Mouse (Mus musculus): Measurements from ENCODE around the gene Aak1. TPM values are rescaled to one million over a fixed set of nuclear protein-coding genes. Genes with fewer than 3 reads are reported as not detected.

Aak1 gene
- polyA plus RNA-seq, 1 experiment from 2014 or later: 23.3 TPM

DNA sequence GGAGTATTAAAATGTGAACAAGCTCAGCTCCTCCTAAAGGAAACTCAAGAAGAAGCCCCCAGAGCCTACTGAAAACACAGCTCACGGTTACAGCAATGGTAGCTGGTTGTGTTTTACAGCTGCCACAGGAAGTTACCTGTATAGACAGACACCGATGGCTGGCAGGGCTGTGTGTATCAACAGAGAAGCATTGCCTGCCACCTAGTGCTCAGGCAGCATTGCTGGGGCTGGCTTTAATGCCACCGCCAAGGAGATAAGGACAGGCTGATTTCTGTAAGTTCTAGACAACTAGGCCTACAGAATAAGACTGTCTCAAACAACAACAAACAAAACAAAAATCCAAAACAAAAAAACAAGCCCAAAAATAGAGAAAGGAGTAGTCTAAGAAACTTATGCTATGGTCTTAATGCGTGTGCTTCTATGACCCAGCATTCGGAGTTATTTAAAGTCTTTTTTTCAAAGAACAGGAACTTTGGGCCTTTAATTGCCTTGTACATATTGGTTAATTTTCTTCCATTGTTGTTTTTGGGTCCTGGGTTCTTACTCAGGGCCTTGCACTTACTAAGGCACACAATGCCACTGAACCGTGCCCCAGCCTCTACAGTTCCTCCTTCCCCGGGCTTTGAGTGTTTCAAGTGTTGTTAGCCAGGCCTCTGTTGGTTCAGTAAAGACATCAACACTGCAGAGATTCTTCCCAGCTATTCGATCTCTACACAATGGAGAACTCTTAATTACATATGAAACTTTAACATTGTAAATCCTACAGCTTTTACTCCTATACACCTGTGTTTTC, 136.2 kb downstream of the Aak1 start:
- Histone ChIP-seq H3K4me1 (ENCODE audit: control insufficient read depth in 2 of 2, insufficient read depth in 2 of 2, low read length in 2 of 2) (peaks cover 13 to 34% of the 10 kb centered on the region in 2 experiments), H3K4me3 (ENCODE audit: control insufficient read depth in 1 of 2, insufficient read depth in 1 of 2, low read depth in 1 of 2, low read length in 2 of 2) (no peak overlapping the region), H3K36me3 (ENCODE audit: control insufficient read depth, insufficient read depth, low read length) (peaks cover 46% of the 10 kb centered on the region), H3K27me3 (ENCODE audit: control insufficient read depth, insufficient read depth, low read length) (no peaks in the 10 kb centered on the region), H3K9me3 (ENCODE audit: control insufficient read depth, low read length) (no peaks in the 10 kb centered on the region), H3K9ac (ENCODE audit: low read length) (no peak overlapping the region), H3K27ac (replicated peaks in 1 of 2; ENCODE audit: control insufficient read depth in 1 of 2, insufficient read depth in 1 of 2, low read depth in 2 of 2, low read length in 2 of 2) (no peak overlapping the region), H3K4me2 (ENCODE audit: low read length) (no peak overlapping the region)
- WGBS: 72% methylated on average over 8 of the region's 8 CpGs
- no peak for ATAC-seq (ENCODE audit: insufficient number of reproducible peaks, insufficient read depth, low FRiP score, low read depth)

DNA sequence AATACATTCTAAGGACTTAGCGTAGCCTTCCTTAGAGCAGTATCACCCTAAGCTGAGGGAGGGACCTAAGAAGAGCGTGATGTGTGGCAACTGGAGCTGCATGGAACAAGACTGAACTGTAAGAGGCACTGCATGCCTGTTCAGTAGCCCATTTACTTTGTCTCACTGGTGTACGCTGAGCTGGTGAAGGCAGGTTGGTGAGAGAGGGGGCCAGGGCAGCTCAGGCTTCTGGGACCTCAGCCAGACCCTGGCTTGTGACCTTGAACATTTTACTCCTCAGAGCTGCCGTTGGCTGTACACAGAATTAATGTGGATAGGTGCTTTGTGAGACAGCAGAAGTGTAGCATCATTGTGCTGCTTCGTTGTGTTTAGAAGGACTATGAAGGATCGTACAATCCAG, 140.3 kb downstream of the Aak1 start:
- ATAC-seq (ENCODE audit: insufficient number of reproducible peaks, insufficient read depth, low FRiP score, low read depth): peak; percentile 79
- H3K4me1 ChIP-seq (ENCODE audit: control insufficient read depth in 2 of 2, insufficient read depth in 2 of 2, low read length in 2 of 2): peaks cover 20 to 60% of the 10 kb centered on the region in 2 experiments
- 37% methylated on average over 6 of the region's 6 CpGs for WGBS

DNA sequence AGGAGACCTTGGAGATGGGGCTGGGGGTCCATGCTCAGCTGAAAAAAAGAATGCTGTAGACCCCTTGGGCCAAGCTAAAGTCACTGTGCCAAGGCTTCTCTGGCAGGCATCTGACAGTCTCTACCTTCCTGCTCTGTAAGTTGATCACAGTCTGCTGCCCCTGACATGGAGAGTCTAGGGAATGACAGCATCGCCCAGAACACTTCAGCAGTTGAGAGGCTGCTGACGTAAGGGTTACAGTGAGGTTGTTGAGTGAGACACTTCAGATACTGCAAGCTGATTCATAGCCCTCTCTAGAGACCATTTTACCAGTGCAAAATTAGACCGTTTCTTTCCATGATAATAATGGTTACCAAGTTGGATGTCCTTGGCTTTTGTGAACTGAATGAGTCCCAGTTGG, 141.7 kb downstream of the Aak1 start:
- Histone ChIP-seq H3K36me3 (ENCODE audit: control insufficient read depth, insufficient read depth, low read length) (peaks cover 22% of the 10 kb centered on the region), H3K9me3 (ENCODE audit: control insufficient read depth, low read length) (no peaks in the 10 kb centered on the region), H3K27ac (replicated peaks in 1 of 2; ENCODE audit: control insufficient read depth in 1 of 2, insufficient read depth in 1 of 2, low read depth in 2 of 2, low read length in 2 of 2) (peak overlapping the region; percentile 87 to 92), H3K4me2 (ENCODE audit: low read length) (peak overlapping the region; percentile 16), H3K27me3 (ENCODE audit: control insufficient read depth, insufficient read depth, low read length) (no peaks in the 10 kb centered on the region), H3K9ac (ENCODE audit: low read length) (no peak overlapping the region), H3K4me3 (ENCODE audit: control insufficient read depth in 1 of 2, insufficient read depth in 1 of 2, low read depth in 1 of 2, low read length in 2 of 2) (no peak overlapping the region), H3K4me1 (ENCODE audit: control insufficient read depth in 2 of 2, insufficient read depth in 2 of 2, low read length in 2 of 2) (peaks cover 22 to 62% of the 10 kb centered on the region in 2 experiments)
- ATAC-seq (ENCODE audit: insufficient number of reproducible peaks, insufficient read depth, low FRiP score, low read depth): peak; percentile 85
- WGBS: 28% methylated on average over 3 of the region's 3 CpGs

More for the DNA sequence above, 140.3 kb downstream of the Aak1 start:
- Histone ChIP-seq H3K4me2 (ENCODE audit: low read length) (peak overlapping the region; percentile 23; the same call in 1 of the 2 replicates), H3K36me3 (ENCODE audit: control insufficient read depth, insufficient read depth, low read length) (peaks cover 18% of the 10 kb centered on the region), H3K27me3 (ENCODE audit: control insufficient read depth, insufficient read depth, low read length) (no peaks in the 10 kb centered on the region), H3K9ac (ENCODE audit: low read length) (peak overlapping the region; percentile 34; the same call in 1 of the 2 replicates), H3K9me3 (ENCODE audit: control insufficient read depth, low read length) (no peaks in the 10 kb centered on the region), H3K4me3 (ENCODE audit: control insufficient read depth in 1 of 2, insufficient read depth in 1 of 2, low read depth in 1 of 2, low read length in 2 of 2) (no peak overlapping the region), H3K27ac (replicated peaks in 1 of 2; ENCODE audit: control insufficient read depth in 1 of 2, insufficient read depth in 1 of 2, low read depth in 2 of 2, low read length in 2 of 2) (peak overlapping the region; percentile 75 to 85)

DNA sequence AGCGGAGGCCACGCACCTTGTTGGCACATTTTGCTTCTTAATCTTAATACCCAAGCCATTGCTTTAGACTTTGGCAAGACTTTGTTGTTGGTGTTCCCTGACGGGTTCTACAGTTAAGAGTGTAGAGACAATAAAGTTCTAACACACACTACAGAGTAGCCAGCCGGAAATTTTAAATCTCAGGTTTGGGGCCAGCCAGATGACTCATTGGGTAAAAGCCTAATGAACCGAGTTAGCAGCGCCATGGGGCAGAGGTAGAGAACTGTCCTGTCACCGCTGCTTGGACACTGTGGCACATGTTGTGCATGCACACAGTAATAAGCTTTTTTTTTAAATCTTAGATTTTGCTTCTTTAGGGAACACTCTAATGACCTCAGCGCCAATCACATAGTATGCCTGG, 143.0 kb downstream of the Aak1 start:
- Histone ChIP-seq H3K27me3 (ENCODE audit: control insufficient read depth, insufficient read depth, low read length) (no peaks in the 10 kb centered on the region), H3K4me3 (ENCODE audit: control insufficient read depth in 1 of 2, insufficient read depth in 1 of 2, low read depth in 1 of 2, low read length in 2 of 2) (no peak overlapping the region), H3K9ac (ENCODE audit: low read length) (no peak overlapping the region), H3K9me3 (ENCODE audit: control insufficient read depth, low read length) (no peaks in the 10 kb centered on the region), H3K4me2 (ENCODE audit: low read length) (no peak overlapping the region), H3K4me1 (ENCODE audit: control insufficient read depth in 2 of 2, insufficient read depth in 2 of 2, low read length in 2 of 2) (peaks cover 25 to 55% of the 10 kb centered on the region in 2 experiments), H3K27ac (replicated peaks in 1 of 2; ENCODE audit: control insufficient read depth in 1 of 2, insufficient read depth in 1 of 2, low read depth in 2 of 2, low read length in 2 of 2) (no peak overlapping the region), H3K36me3 (ENCODE audit: control insufficient read depth, insufficient read depth, low read length) (peaks cover 21% of the 10 kb centered on the region)
- ATAC-seq (ENCODE audit: insufficient number of reproducible peaks, insufficient read depth, low FRiP score, low read depth): no peak
- WGBS: 95% methylated on average over 8 of the region's 8 CpGs

DNA sequence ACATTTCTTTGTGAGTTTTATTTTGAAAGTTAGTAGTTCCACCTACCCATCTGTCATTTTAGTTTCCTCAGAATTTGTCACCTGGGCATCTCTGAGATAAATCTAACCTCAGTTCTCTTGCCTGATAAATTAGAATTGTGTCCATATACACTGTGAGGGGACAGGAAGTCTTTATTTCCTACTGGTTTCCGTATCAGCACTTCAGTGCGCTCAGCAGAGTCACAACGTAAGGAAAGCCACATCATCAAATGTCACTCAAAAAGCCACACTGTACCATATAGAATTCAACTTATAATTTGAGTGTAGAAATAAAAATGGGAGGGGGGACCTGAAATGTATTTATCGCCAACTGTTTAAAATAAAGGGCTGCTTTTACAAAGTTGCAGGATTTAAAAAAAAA, 144.9 kb downstream of the Aak1 start:
- Histone ChIP-seq H3K4me1 (ENCODE audit: control insufficient read depth in 2 of 2, insufficient read depth in 2 of 2, low read length in 2 of 2) (peaks cover 16 to 37% of the 10 kb centered on the region in 2 experiments), H3K27me3 (ENCODE audit: control insufficient read depth, insufficient read depth, low read length) (no peaks in the 10 kb centered on the region), H3K4me3 (ENCODE audit: control insufficient read depth in 1 of 2, insufficient read depth in 1 of 2, low read depth in 1 of 2, low read length in 2 of 2) (no peak overlapping the region), H3K9ac (ENCODE audit: low read length) (no peak overlapping the region), H3K9me3 (ENCODE audit: control insufficient read depth, low read length) (no peaks in the 10 kb centered on the region), H3K27ac (replicated peaks in 1 of 2; ENCODE audit: control insufficient read depth in 1 of 2, insufficient read depth in 1 of 2, low read depth in 2 of 2, low read length in 2 of 2) (no peak overlapping the region), H3K4me2 (ENCODE audit: low read length) (no peak overlapping the region), H3K36me3 (ENCODE audit: control insufficient read depth, insufficient read depth, low read length) (peaks cover 35% of the 10 kb centered on the region)
- 80% methylated on average over 4 of the region's 4 CpGs for WGBS
- no peak for ATAC-seq (ENCODE audit: insufficient number of reproducible peaks, insufficient read depth, low FRiP score, low read depth)

DNA sequence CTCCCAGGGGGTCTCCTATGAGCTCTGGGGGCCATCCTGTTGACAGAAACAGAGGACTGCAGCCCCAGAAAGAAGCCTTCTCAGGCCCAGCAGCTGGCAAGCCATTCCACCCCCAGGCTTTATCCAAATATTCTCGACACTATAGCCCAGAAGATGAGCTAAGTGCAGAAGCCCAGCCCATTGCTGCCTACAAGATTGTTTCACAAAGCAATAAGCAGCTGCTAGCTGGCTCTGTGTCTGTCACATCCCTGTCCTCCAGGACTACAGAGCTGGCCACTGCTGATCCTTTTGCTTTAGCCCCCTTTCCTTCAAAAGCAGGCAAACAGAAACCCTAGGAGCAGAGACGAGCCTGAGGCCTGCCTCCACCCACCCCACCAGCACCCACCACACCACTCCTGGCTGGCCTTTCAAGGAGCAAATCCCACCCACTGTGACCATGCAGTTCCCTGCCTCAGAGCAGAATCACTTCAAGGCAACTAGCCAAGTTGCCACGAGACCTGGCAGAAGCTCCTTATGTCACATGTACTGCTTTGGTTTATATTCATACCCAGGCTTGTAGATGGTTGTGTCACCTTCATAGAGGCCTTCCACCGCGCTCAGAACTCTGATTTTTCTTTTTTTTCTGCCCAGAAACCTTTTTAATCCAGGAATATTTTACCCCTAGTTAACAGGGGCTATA, 147.5 kb downstream of the Aak1 start:
- H3K9me3 ChIP-seq (ENCODE audit: control insufficient read depth, low read length): no peaks in the 10 kb centered on the region
- no peak overlapping the region for H3K4me2 ChIP-seq (ENCODE audit: low read length)
- no peak overlapping the region for H3K9ac ChIP-seq (ENCODE audit: low read length)
- H3K4me3 ChIP-seq (ENCODE audit: control insufficient read depth in 1 of 2, insufficient read depth in 1 of 2, low read depth in 1 of 2, low read length in 2 of 2): no peak overlapping the region
- no peak for ATAC-seq (ENCODE audit: insufficient number of reproducible peaks, insufficient read depth, low FRiP score, low read depth)
- WGBS: 75% methylated on average over 5 of the region's 5 CpGs
- peaks cover 41% of the 10 kb centered on the region for H3K36me3 ChIP-seq (ENCODE audit: control insufficient read depth, insufficient read depth, low read length)
- H3K4me1 ChIP-seq (ENCODE audit: control insufficient read depth in 2 of 2, insufficient read depth in 2 of 2, low read length in 2 of 2): peaks cover 11 to 17% of the 10 kb centered on the region in 2 experiments
- H3K27ac ChIP-seq (replicated peaks in 1 of 2; ENCODE audit: control insufficient read depth in 1 of 2, insufficient read depth in 1 of 2, low read depth in 2 of 2, low read length in 2 of 2): no peak overlapping the region
- no peaks in the 10 kb centered on the region for H3K27me3 ChIP-seq (ENCODE audit: control insufficient read depth, insufficient read depth, low read length)

DNA sequence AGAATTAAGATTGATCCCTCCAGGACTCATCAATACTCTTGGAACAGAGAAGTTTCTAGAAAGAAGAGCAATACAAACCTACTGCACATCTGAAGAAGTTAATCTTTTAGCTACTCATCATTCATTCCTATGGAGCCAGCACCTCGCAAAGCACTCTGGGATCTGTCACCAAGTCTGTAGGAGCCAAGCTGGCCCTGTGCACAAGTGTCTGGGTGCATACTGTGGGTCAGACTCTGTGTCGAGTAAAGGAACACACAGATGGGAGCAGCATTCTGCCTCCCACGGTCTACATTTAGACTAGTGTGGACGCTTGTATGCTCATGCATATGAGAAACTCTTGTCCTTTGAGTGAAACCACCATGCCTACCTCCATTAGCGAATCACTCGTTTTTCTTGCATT, 148.0 kb downstream of the Aak1 start:
- 73% methylated on average over 6 of the region's 6 CpGs for WGBS
- no peak overlapping the region for H3K9ac ChIP-seq (ENCODE audit: low read length)
- H3K4me1 ChIP-seq (ENCODE audit: control insufficient read depth in 2 of 2, insufficient read depth in 2 of 2, low read length in 2 of 2): peaks cover 7 to 14% of the 10 kb centered on the region in 2 experiments
- no peak overlapping the region for H3K4me3 ChIP-seq (ENCODE audit: control insufficient read depth in 1 of 2, insufficient read depth in 1 of 2, low read depth in 1 of 2, low read length in 2 of 2)
- no peaks in the 10 kb centered on the region for H3K27me3 ChIP-seq (ENCODE audit: control insufficient read depth, insufficient read depth, low read length)
- H3K4me2 ChIP-seq (ENCODE audit: low read length): no peak overlapping the region
- no peak for ATAC-seq (ENCODE audit: insufficient number of reproducible peaks, insufficient read depth, low FRiP score, low read depth)
- H3K36me3 ChIP-seq (ENCODE audit: control insufficient read depth, insufficient read depth, low read length): peaks cover 41% of the 10 kb centered on the region
- H3K27ac ChIP-seq (replicated peaks in 1 of 2; ENCODE audit: control insufficient read depth in 1 of 2, insufficient read depth in 1 of 2, low read depth in 2 of 2, low read length in 2 of 2): no peak overlapping the region
- no peaks in the 10 kb centered on the region for H3K9me3 ChIP-seq (ENCODE audit: control insufficient read depth, low read length)

All from heart, embryonic 14.5 days (tissue).